In the genomic region with DNA sequence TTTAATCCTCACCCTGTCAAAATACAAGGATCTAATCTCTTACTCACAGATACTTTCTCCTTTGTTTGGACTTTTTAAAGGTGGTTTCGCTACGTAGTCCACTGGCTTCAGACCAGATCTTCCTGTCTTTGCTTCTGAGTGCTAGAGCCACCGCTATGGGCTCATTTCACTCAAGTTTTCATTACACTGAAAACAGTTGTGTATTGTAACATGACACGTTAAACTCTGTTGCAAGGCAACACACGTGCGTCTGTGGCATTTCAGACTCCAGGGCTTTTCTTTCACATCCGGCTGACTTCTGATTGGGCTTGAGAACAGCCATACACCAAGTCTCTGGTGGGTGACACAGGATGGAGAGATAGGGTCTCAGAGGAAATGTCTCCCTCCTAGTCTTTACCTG, we compare ENCODE assay signal across 10 mouse cellular contexts.
DNase-seq lines count a peak whose midpoint lies in the region; ATAC-seq and TF ChIP-seq lines count a peak whose summit lies in the region.
"Had no signal": no experiment of that assay in that cellular context is flagged by ENCODE, and none has a peak within 500 bp of the region (broad histone marks: within the 10 kb centered on the region; RNA-seq: fewer than 3 reads in every experiment).

No protein-coding gene starts in this region.

- TF ChIP-seq POLR2A in myocyte (IDR thresholded peaks at IDR 0.05; ENCODE audit: insufficient read length, low read depth), result no peak

- no peak for DNase-seq in heart, postnatal 14 days
- no peak for DNase-seq in neural tube, embryonic 10.5 days (ENCODE audit: extremely low spot score, low spot score)
- no peak for DNase-seq in right cerebral cortex, adult 18-20 months
- no peak for DNase-seq in adrenal gland, postnatal 25 days
- DNase-seq: thymus, postnatal 36 days had no signal

- no peak overlapping the region for H3K4me3 ChIP-seq in heart, embryonic 14.5 days (ENCODE audit: control insufficient read depth in 1 of 2, insufficient read depth in 1 of 2, low read depth in 1 of 2, low read length in 2 of 2)
- no peak overlapping the region for H3K4me3 ChIP-seq in neural tube, embryonic 15.5 days (replicated peaks)
- H3K4me3 ChIP-seq in hindbrain, embryonic 13.5 days, result no peak overlapping the region
- no peak overlapping the region for H3K4me3 ChIP-seq in myocyte

- H3K27me3 ChIP-seq in heart, embryonic 14.5 days (ENCODE audit: control insufficient read depth, insufficient read depth, low read length), result no peaks in the 10 kb centered on the region
- no peaks in the 10 kb centered on the region for H3K27me3 ChIP-seq in neural tube, embryonic 15.5 days (replicated peaks)
- H3K27me3 ChIP-seq in hindbrain, embryonic 13.5 days, result no peaks in the 10 kb centered on the region
- no peaks in the 10 kb centered on the region for H3K27me3 ChIP-seq in myocyte (ENCODE audit: control insufficient read depth, insufficient read depth, insufficient read length)

- H3K9ac ChIP-seq in heart, embryonic 14.5 days (ENCODE audit: low read length), result 0 out of 2 replicates have a peak overlapping the region, but pooled peaks have one; percentile 13
- H3K9ac ChIP-seq in neural tube, embryonic 15.5 days (replicated peaks), result no peak overlapping the region
- no peak overlapping the region for H3K9ac ChIP-seq in hindbrain, embryonic 13.5 days

- ATAC-seq in heart, embryonic 14.5 days (ENCODE audit: insufficient number of reproducible peaks, insufficient read depth, low FRiP score, low read depth), result no peak
- ATAC-seq in neural tube, embryonic 15.5 days (ENCODE audit: low FRiP score), result no peak
- no peak for ATAC-seq in hindbrain, embryonic 13.5 days (ENCODE audit: low FRiP score)
- ATAC-seq: activated CD4-positive, CD25-positive, alpha-beta regulatory T cell, adult 4 months had no signal

- H3ac ChIP-seq in myocyte (ENCODE audit: control insufficient read depth, insufficient read length), result no peak overlapping the region

- peaks cover 4% of the 10 kb centered on the region for H3K36me3 ChIP-seq in heart, embryonic 14.5 days (ENCODE audit: control insufficient read depth, insufficient read depth, low read length)
- 0 out of 2 replicates have a peak, but pooled peaks cover 4% of the 10 kb centered on the region for H3K36me3 ChIP-seq in neural tube, embryonic 15.5 days
- peaks cover 2% of the 10 kb centered on the region for H3K36me3 ChIP-seq in hindbrain, embryonic 13.5 days
- no peaks in the 10 kb centered on the region for H3K36me3 ChIP-seq in myocyte (ENCODE audit: control insufficient read depth, insufficient read depth)

- H3K79me2 ChIP-seq in myocyte (ENCODE audit: control insufficient read depth, insufficient read depth), result peaks cover 31% of the 10 kb centered on the region

- H3K9me3 ChIP-seq in heart, embryonic 14.5 days (ENCODE audit: control insufficient read depth, low read length), result peaks cover 2% of the 10 kb centered on the region
- H3K9me3 ChIP-seq in neural tube, embryonic 15.5 days (replicated peaks), result no peaks in the 10 kb centered on the region
- H3K9me3 ChIP-seq in hindbrain, embryonic 13.5 days, result 0 out of 2 replicates have a peak, but pooled peaks cover under 1% of the 10 kb centered on the region

- WGBS in heart, embryonic 14.5 days, result 7% methylated on average over 7 of the region's 7 CpGs
- WGBS in neural tube, embryonic 15.5 days, result 57% methylated on average over 7 of the region's 7 CpGs
- WGBS in hindbrain, embryonic 13.5 days, result 44% methylated on average over 7 of the region's 7 CpGs

- peaks cover 24 to 66% of the 10 kb centered on the region in 2 experiments for H3K4me1 ChIP-seq in heart, embryonic 14.5 days (ENCODE audit: control insufficient read depth in 2 of 2, insufficient read depth in 2 of 2, low read length in 2 of 2)
- H3K4me1 ChIP-seq in neural tube, embryonic 15.5 days, result peaks cover 39% of the 10 kb centered on the region
- peaks cover 53% of the 10 kb centered on the region for H3K4me1 ChIP-seq in hindbrain, embryonic 13.5 days (replicated peaks)

- peak overlapping the region; percentile 18 to 46 for H3K27ac ChIP-seq in heart, embryonic 14.5 days (replicated peaks in 1 of 2; ENCODE audit: control insufficient read depth in 1 of 2, insufficient read depth in 1 of 2, low read depth in 2 of 2, low read length in 2 of 2)
- peak overlapping the region; percentile 34 for H3K27ac ChIP-seq in neural tube, embryonic 15.5 days (replicated peaks)
- peak overlapping the region; percentile 68 for H3K27ac ChIP-seq in hindbrain, embryonic 13.5 days

- peak overlapping the region; percentile 41; the same call in 1 of the 2 replicates for H3K4me2 ChIP-seq in heart, embryonic 14.5 days (ENCODE audit: low read length)
- H3K4me2 ChIP-seq in neural tube, embryonic 15.5 days, result no peak overlapping the region
- H3K4me2 ChIP-seq in hindbrain, embryonic 13.5 days, result no peak overlapping the region
- H3K4me2 ChIP-seq in myocyte (ENCODE audit: low read depth), result peak overlapping the region; percentile 74

- intact Hi-C loops in heart, postnatal 14 days (cut with DNase I), result no loop called here

TF ChIP-seq in myocyte, 11 proteins besides CTCF, POLR2A, EP300 and RAD21:
- TF ChIP-seq CEBPB (IDR thresholded peaks at IDR 0.05; ENCODE audit: insufficient read depth, poor library complexity, severe bottlenecking) (peak; percentile 78), MAX (IDR thresholded peaks at IDR 0.05; ENCODE audit: low read depth) (peak; percentile 79), MYOD1 (IDR thresholded peaks at IDR 0.05; ENCODE audit: control insufficient read depth in 1 of 3, insufficient read length in 2 of 3, low read depth in 2 of 3) (no peak)

Comparison
In these comparisons a context has a peak if more than half of its experiments do, and no peak if none do; other contexts are left out.
1. H3K4me2 ChIP-seq: peak in heart, embryonic 14.5 days (single experiment) and myocyte (single experiment); none in neural tube, embryonic 15.5 days (single experiment) and hindbrain, embryonic 13.5 days (single experiment).
2. Peak in every context shown above with its lines, with median percentiles within 50 percentile points of each other: H3K27ac ChIP-seq.